Mouse (Mus musculus) c-Kit-positive CD71-negative TER-119-negative erythroid progenitor cells, embryonic 14.5 days (primary cell): ENCODE results near the gene Dmrta2.
A peak's percentile ranks its signal among the peaks of the same experiment; 100 is the strongest.

Experiments used
- DNase-seq: peaks from one replicate; pipeline ENCODE4 v3.0.0-alpha.2; 2013; ENCODE audit warnings: low read depth

The Dmrta2 gene

GRCm38 (mm10) chr4:109979461-109980320, 1.8 kb downstream of the Dmrta2 start:
- no peak for DNase-seq

GRCm38 (mm10) chr4:109980321-109981082, 2.6 kb downstream of the Dmrta2 start:
- DNase-seq, result no peak

- no peak for DNase-seq
Measured at GRCm38 (mm10) chr4:109981083-109981870, 3.4 kb downstream of the Dmrta2 start.

- no peak for DNase-seq
Measured at GRCm38 (mm10) chr4:109981871-109982680, 4.2 kb downstream of the Dmrta2 start.

- no peak for DNase-seq
Measured at GRCm38 (mm10) chr4:109982681-109983265, 4.9 kb downstream of the Dmrta2 start.

GRCm38 (mm10) chr4:109983281-109984001, 5.6 kb downstream of the Dmrta2 start:
- DNase-seq, result no peak

GRCm38 (mm10) chr4:109984011-109984411, 6.2 kb downstream of the Dmrta2 start:
- DNase-seq, result no peak

GRCm38 (mm10) chr4:109984496-109985423, 6.9 kb downstream of the Dmrta2 start:
- DNase-seq, result no peak

GRCm38 (mm10) chr4:109985424-109986172, 7.7 kb downstream of the Dmrta2 start:
- no peak for DNase-seq

GRCm38 (mm10) chr4:109986301-109986700, 8.4 kb downstream of the Dmrta2 start:
- DNase-seq, result no peak

- DNase-seq, result no peak
Measured at GRCm38 (mm10) chr4:109986748-109987355, 9.0 kb downstream of the Dmrta2 start.

GRCm38 (mm10) chr4:109987560-109988362, 9.9 kb downstream of the Dmrta2 start:
- DNase-seq, result no peak

GRCm38 (mm10) chr4:109988411-109988810, 10.6 kb downstream of the Dmrta2 start:
- DNase-seq, result no peak

- no peak for DNase-seq
Measured at GRCm38 (mm10) chr4:109989213-109989612, 11.4 kb downstream of the Dmrta2 start.

GRCm38 (mm10) chr4:110006044-110006443, 28.2 kb downstream of the Dmrta2 start:
- no peak for DNase-seq

GRCm38 (mm10) chr4:110019145-110019544, 41.3 kb downstream of the Dmrta2 start:
- no peak for DNase-seq

- DNase-seq, result peak; percentile 68
Measured at GRCm38 (mm10) chr4:110020255-110020654, 42.4 kb downstream of the Dmrta2 start.
